Mouse (Mus musculus) cortical plate, adult 2 months (tissue): ENCODE measurements around the gene Anapc15-ps. TPM values are rescaled to one million over a fixed set of nuclear protein-coding genes. Genes with fewer than 3 reads are reported as not detected.
A peak's percentile ranks its signal among the peaks of the same experiment; 100 is the strongest.

Source experiments
- H3K27ac ChIP-seq: fragments of 200-500 bp; 2 replicates; pipeline ENCODE4 v1.5.1; 2012; ENCODE audit warnings: low read length, control low read depth, inconsistent platforms; ENCODE audit not compliant: insufficient read depth
- H3K4me1 ChIP-seq: fragments of 200-500 bp; 2 replicates; pipeline ENCODE4 v1.6.1; 2011; ENCODE audit warnings: low read length; ENCODE audit not compliant: control insufficient read depth, insufficient read depth
- H3K4me3 ChIP-seq: fragments of 200-500 bp; 2 replicates; pipeline ENCODE4 v1.5.1; 2011; ENCODE audit warnings: mild to moderate bottlenecking, low read length, control low read depth; ENCODE audit not compliant: insufficient read depth
- CTCF ChIP-seq: fragments of 200-500 bp; IDR thresholded peaks from 2 replicates; pipeline ENCODE4 v1.5.1; 2011; ENCODE audit warnings: mild to moderate bottlenecking, control low read depth, low read length; ENCODE audit not compliant: insufficient read depth; ENCODE audit errors: extremely low read depth
- POLR2A ChIP-seq: fragments of 200-500 bp; IDR thresholded peaks from 2 replicates; pipeline ENCODE4 v1.6.1; 2011; ENCODE audit warnings: mild to moderate bottlenecking, low read length, control low read depth; ENCODE audit not compliant: insufficient read depth; ENCODE audit errors: extremely low read depth
- polyA plus RNA-seq: library from polyadenylated mRNA; depleted of rRNA; stranded (reverse); fragments of >200 nt; gene quantifications from 2 replicates; pipeline ENCODE4 v1.2.3, GENCODE M21; 2012

The Anapc15-ps gene
- polyA plus RNA-seq, 1 experiment = not detected

GRCm38 (mm10) chr10:95708001-95708400, 34.8 kb upstream of the Anapc15-ps start:
- no peak overlapping the region for H3K27ac ChIP-seq
- no peak overlapping the region for H3K4me3 ChIP-seq
- H3K4me1 ChIP-seq = peaks cover 4% of the 10 kb centered on the region
- TF ChIP-seq CTCF (no peak), POLR2A (no peak)

- no peak overlapping the region for H3K27ac ChIP-seq
- TF ChIP-seq CTCF (no peak), POLR2A (no peak)
- no peak overlapping the region for H3K4me3 ChIP-seq
These were observed 33.6 kb upstream of the Anapc15-ps start for GRCm38 (mm10) chr10:95706867-95707266.

GRCm38 (mm10) chr10:95705747-95706146, 32.5 kb upstream of the Anapc15-ps start:
- no peak for TF ChIP-seq CTCF
- Histone ChIP-seq H3K4me1 (peaks cover 4% of the 10 kb centered on the region), H3K27ac (0 out of 2 replicates have a peak overlapping the region, but pooled peaks have one; percentile 84), H3K4me3 (no peak overlapping the region)

More at GRCm38 (mm10) chr10:95706867-95707266, 33.6 kb upstream of the Anapc15-ps start:
- H3K4me1 ChIP-seq = peaks cover 4% of the 10 kb centered on the region

- TF ChIP-seq CTCF (no peak), POLR2A (no peak)
- Histone ChIP-seq H3K27ac (no peak overlapping the region), H3K4me1 (peaks cover 4% of the 10 kb centered on the region), H3K4me3 (no peak overlapping the region)
These were observed 31.6 kb upstream of the Anapc15-ps start for GRCm38 (mm10) chr10:95704847-95705246.

- peaks cover 4% of the 10 kb centered on the region for H3K4me1 ChIP-seq
- no peak overlapping the region for H3K4me3 ChIP-seq
- H3K27ac ChIP-seq = no peak overlapping the region
- TF ChIP-seq CTCF = no peak
- TF ChIP-seq POLR2A = no peak
These were observed 30.5 kb upstream of the Anapc15-ps start for GRCm38 (mm10) chr10:95703730-95704129.

GRCm38 (mm10) chr10:95700422-95700821, 27.2 kb upstream of the Anapc15-ps start:
- Histone ChIP-seq H3K4me3 (no peak overlapping the region), H3K4me1 (no peaks in the 10 kb centered on the region; the same call in 1 of the 2 replicates), H3K27ac (no peak overlapping the region)
- TF ChIP-seq CTCF = no peak
- no peak for TF ChIP-seq POLR2A

GRCm38 (mm10) chr10:95698920-95699714, 25.9 kb upstream of the Anapc15-ps start:
- no peak overlapping the region for H3K4me3 ChIP-seq
- H3K4me1 ChIP-seq = no peaks in the 10 kb centered on the region
- no peak overlapping the region for H3K27ac ChIP-seq
- TF ChIP-seq CTCF (no peak), POLR2A (no peak)

- no peaks in the 10 kb centered on the region for H3K4me1 ChIP-seq
- TF ChIP-seq POLR2A = no peak
- TF ChIP-seq CTCF = no peak
These were observed 23.0 kb upstream of the Anapc15-ps start for GRCm38 (mm10) chr10:95696253-95696641.

GRCm38 (mm10) chr10:95695603-95696252, 22.5 kb upstream of the Anapc15-ps start:
- Histone ChIP-seq H3K4me3 (no peak overlapping the region), H3K4me1 (no peaks in the 10 kb centered on the region), H3K27ac (no peak overlapping the region)
- TF ChIP-seq CTCF (no peak), POLR2A (no peak)

More at GRCm38 (mm10) chr10:95696253-95696641, 23.0 kb upstream of the Anapc15-ps start:
- Histone ChIP-seq H3K27ac (no peak overlapping the region), H3K4me3 (no peak overlapping the region)
